Mouse (Mus musculus): ENCODE data around the gene Usp5. TPM values are rescaled to one million over a fixed set of nuclear protein-coding genes. Genes with fewer than 3 reads are reported as not detected.

Gene Usp5
- polyA plus RNA-seq (2014; fragmentation: Nextera tagmentation; extraction: Ambion mirVana): 115 and 118 TPM in 2 replicates

DNA sequence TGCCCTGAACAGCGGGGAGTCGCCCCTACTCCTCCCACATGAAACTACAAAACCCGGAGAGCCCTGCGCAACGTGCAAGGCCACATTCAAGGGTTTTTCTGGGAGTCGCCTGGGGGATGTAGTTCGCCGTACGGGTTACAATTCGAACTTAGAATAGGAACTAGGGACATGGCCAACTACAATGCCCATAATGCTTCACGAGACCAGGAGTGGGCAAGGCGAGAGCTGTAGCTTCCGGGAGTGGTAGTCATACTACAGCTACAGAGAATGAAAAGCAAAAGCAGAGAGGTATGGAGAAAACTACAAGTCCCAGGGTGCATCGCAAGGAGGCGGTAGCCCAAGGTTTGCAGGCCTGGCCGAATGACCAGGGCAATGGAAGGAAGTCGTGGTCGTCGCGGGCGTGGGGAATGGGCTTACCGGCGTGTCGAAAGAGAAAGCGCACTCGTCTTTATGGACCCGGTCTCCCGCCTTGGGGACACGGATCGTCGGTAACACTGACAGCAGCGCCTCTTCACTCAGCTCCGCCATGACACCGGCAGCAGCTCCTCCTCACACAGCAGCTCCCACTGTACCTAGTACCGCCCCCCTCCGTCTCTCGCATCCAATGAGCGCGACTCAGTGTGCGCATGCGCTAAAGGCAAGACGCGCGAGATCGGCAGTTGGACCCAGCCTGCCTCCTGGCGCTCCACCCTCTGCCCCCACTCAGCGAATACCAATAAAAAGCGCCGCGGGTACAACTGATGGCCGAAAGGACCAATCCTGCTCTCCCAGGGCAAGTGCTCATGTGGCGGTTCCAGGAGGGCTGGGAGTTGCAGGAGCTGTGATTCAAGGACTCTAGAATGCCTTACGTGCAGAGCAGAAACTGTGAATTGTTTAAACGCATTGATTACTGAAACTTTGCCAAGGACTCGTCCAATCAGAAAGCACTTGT is at the start of gene Usp5, which contains the start of gene Cdca3:
Gene Usp5, minus strand, starts transcription at position 617 of the 931 bp plus-strand sequence.
Gene Cdca3, plus strand, starts transcription at position 680 of the 931 bp plus-strand sequence.
- peak; percentile 89 for ATAC-seq (replicated peaks; ENCODE audit: low FRiP score)
- Histone ChIP-seq H3K4me3 (ENCODE audit: low read depth, low read length) (peak within 1 kb of the TSS; percentile 90), H3K9me3 (ENCODE audit: control insufficient read depth, low read length) (no peaks in the 10 kb centered on the region), H3K36me3 (ENCODE audit: control insufficient read depth, insufficient read depth, low read length) (peaks cover 29% of the 10 kb centered on the region), H3K4me2 (peak within 1 kb of the TSS; percentile 89), H3K9ac (ENCODE audit: low read depth, low read length) (peak within 1 kb of the TSS; percentile 95), H3K27me3 (replicated peaks; ENCODE audit: control insufficient read depth, insufficient read depth, low read length) (no peaks in the 10 kb centered on the region), H3K27ac (ENCODE audit: low read depth, low read length) (peak within 1 kb of the TSS; percentile 75), H3K4me1 (replicated peaks; ENCODE audit: control insufficient read depth, insufficient read depth, low read length) (peaks cover 5% of the 10 kb centered on the region; the same call in 1 of the 2 replicates)
- WGBS: under 1% methylated on average over 55 of the region's 55 CpGs
- DNase-seq (ENCODE audit: low spot score): peak; percentile 98

DNA sequence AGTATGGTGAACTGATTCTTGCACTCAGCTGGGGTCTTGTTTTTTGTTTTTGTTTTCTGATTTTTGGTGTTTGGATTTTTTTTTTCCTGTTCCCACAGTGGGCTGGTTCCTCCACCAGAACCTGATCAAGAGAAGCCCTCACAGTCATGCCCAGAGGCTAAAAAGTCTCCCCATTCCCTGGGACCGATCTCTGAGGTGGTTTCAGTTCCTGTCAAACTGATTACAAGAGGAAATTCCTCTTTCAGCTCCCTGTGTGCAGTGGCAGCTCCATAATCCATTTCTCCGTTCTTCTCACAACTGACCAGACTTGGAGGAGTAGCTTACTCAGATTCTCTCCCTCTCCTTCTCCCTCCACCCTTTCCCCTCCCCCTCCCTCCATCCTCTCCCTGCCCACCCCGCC is 45.1 kb upstream of the Usp5 start:
- Histone ChIP-seq H3K27ac (ENCODE audit: low read depth, low read length) (no peak overlapping the region), H3K9ac (ENCODE audit: low read depth, low read length) (no peak overlapping the region), H3K27me3 (replicated peaks; ENCODE audit: control insufficient read depth, insufficient read depth, low read length) (no peaks in the 10 kb centered on the region), H3K4me1 (replicated peaks; ENCODE audit: control insufficient read depth, insufficient read depth, low read length) (no peaks in the 10 kb centered on the region), H3K4me3 (ENCODE audit: low read depth, low read length) (no peak overlapping the region), H3K9me3 (ENCODE audit: control insufficient read depth, low read length) (no peaks in the 10 kb centered on the region), H3K36me3 (ENCODE audit: control insufficient read depth, insufficient read depth, low read length) (no peaks in the 10 kb centered on the region), H3K4me2 (no peak overlapping the region)
- 14% methylated on average over 3 of the region's 3 CpGs for WGBS
- ATAC-seq (replicated peaks; ENCODE audit: low FRiP score) (no peak), DNase-seq (ENCODE audit: low spot score) (no peak)

DNA sequence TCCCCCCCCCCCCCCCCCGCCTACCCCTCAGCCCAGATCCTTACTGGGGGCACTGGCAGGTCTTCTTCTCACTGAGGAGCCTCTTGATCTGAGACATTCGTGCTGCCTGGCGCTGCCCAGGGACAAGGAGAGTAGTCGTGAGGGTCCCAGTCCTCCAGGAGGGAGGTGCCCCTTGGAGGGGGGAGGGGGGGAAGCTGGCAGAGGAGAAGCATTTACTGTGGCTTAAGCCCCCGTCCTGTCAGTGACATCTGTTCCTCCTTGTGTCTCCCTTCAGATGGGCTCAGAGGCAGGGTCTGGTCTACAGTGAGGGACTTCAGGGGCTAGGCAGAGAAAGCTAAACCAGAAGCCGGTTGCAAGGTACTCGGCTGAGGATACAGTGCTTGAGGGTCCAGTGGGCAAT is 37.3 kb upstream of the Usp5 start:
- DNase-seq (ENCODE audit: low spot score): no peak
- H3K4me3 ChIP-seq (ENCODE audit: low read depth, low read length): no peak overlapping the region
- no peak overlapping the region for H3K4me2 ChIP-seq
- no peak overlapping the region for H3K9ac ChIP-seq (ENCODE audit: low read depth, low read length)
- H3K27ac ChIP-seq (ENCODE audit: low read depth, low read length): no peak overlapping the region
- peaks cover 4% of the 10 kb centered on the region; the same call in 1 of the 2 replicates for H3K4me1 ChIP-seq (replicated peaks; ENCODE audit: control insufficient read depth, insufficient read depth, low read length)
- no peak for ATAC-seq (replicated peaks; ENCODE audit: low FRiP score)
- H3K27me3 ChIP-seq (replicated peaks; ENCODE audit: control insufficient read depth, insufficient read depth, low read length): peaks cover 48% of the 10 kb centered on the region
- H3K36me3 ChIP-seq (ENCODE audit: control insufficient read depth, insufficient read depth, low read length): no peaks in the 10 kb centered on the region
- H3K9me3 ChIP-seq (ENCODE audit: control insufficient read depth, low read length): no peaks in the 10 kb centered on the region
- 63% methylated on average over 6 of the region's 7 CpGs for WGBS

DNA sequence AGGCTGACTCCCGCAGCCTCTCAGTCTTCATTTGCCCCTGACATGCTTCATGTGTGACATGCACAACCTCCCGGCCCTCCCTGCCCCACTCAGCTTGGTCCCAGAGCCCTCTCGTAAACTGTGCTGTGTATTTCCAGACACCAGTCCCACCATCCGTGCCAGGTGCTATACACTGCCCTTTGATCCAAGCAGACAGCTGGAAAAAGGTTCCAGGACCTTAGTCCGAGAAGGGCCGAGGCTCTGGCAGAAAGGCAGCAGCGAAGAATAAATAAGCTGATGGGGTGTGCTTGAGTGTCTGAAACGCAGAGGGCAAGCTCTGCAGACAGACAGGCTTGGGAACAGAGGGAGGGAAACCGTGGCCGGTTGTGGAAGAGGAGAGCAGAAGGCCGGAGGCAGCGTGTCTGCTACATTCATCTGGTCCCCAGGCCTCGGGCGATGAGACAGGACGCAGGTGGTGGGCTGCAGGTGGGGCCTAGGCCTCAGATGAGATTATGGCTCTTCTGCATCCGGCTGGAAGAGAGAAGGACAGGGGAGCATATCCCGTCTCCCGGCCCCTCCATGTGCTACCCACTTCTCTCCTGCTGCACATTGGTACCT is 36.6 kb upstream of the Usp5 start:
- 76% methylated on average over 18 of the region's 18 CpGs for WGBS
- H3K4me2 ChIP-seq: no peak overlapping the region
- no peaks in the 10 kb centered on the region for H3K36me3 ChIP-seq (ENCODE audit: control insufficient read depth, insufficient read depth, low read length)
- DNase-seq (ENCODE audit: low spot score) (no peak), ATAC-seq (replicated peaks; ENCODE audit: low FRiP score) (no peak)
- no peaks in the 10 kb centered on the region for H3K9me3 ChIP-seq (ENCODE audit: control insufficient read depth, low read length)
- peaks cover 53% of the 10 kb centered on the region for H3K27me3 ChIP-seq (replicated peaks; ENCODE audit: control insufficient read depth, insufficient read depth, low read length)
- H3K9ac ChIP-seq (ENCODE audit: low read depth, low read length): no peak overlapping the region
- H3K27ac ChIP-seq (ENCODE audit: low read depth, low read length): no peak overlapping the region
- H3K4me1 ChIP-seq (replicated peaks; ENCODE audit: control insufficient read depth, insufficient read depth, low read length): peaks cover 4% of the 10 kb centered on the region; the same call in 1 of the 2 replicates
- no peak overlapping the region for H3K4me3 ChIP-seq (ENCODE audit: low read depth, low read length)

DNA sequence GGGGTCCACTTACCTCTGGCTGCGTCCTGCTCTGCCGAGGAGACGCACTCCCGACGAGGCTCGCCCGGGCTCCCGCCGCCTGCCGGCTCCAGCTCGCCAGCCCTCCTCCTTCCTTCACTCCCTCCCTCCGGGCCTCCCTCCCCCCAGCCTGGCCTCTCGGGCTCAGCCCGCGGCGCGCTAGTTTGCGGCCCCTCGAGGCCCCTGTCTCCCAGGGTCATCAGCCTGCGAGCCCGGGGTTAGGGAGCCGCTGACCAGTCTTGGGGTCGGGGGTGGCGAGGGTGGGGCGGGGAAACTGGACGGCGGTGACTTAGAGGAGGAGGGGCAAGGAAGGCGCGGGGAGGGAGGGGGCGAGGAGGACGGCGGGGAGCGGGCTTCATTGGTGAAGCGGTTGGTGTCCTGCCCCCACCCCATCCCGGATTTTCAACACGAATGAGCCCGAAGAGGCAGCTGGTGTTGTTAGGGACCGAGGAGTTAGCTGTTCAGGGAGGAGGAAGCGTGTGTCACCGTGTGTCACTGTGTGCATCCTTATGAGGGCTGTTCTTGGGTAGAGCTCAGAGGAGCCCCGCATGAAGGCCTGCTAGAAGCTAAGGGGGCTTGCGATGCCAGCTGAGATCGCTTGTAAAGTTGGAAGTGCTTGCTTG is 34.5 kb upstream of the Usp5 start, which contains the start of gene Gpr162:
Gene Gpr162, minus strand, starts transcription at position 326 of the 641 bp plus-strand sequence.
- DNase-seq (ENCODE audit: low spot score) (peak; percentile 68), ATAC-seq (replicated peaks; ENCODE audit: low FRiP score) (peak; percentile 42)
- H3K4me2 ChIP-seq: peak within 1 kb of the TSS; percentile 88
- H3K9ac ChIP-seq (ENCODE audit: low read depth, low read length): peak within 1 kb of the TSS; percentile 58
- H3K4me3 ChIP-seq (ENCODE audit: low read depth, low read length): peak within 1 kb of the TSS; percentile 54
- peaks cover 74% of the 10 kb centered on the region for H3K27me3 ChIP-seq (replicated peaks; ENCODE audit: control insufficient read depth, insufficient read depth, low read length)
- no peaks in the 10 kb centered on the region for H3K9me3 ChIP-seq (ENCODE audit: control insufficient read depth, low read length)
- no peaks in the 10 kb centered on the region for H3K36me3 ChIP-seq (ENCODE audit: control insufficient read depth, insufficient read depth, low read length)
- no peak within 1 kb of the TSS for H3K27ac ChIP-seq (ENCODE audit: low read depth, low read length)
- peaks cover 4% of the 10 kb centered on the region; the same call in 1 of the 2 replicates for H3K4me1 ChIP-seq (replicated peaks; ENCODE audit: control insufficient read depth, insufficient read depth, low read length)
- 1% methylated on average over 37 of the region's 43 CpGs for WGBS

DNA sequence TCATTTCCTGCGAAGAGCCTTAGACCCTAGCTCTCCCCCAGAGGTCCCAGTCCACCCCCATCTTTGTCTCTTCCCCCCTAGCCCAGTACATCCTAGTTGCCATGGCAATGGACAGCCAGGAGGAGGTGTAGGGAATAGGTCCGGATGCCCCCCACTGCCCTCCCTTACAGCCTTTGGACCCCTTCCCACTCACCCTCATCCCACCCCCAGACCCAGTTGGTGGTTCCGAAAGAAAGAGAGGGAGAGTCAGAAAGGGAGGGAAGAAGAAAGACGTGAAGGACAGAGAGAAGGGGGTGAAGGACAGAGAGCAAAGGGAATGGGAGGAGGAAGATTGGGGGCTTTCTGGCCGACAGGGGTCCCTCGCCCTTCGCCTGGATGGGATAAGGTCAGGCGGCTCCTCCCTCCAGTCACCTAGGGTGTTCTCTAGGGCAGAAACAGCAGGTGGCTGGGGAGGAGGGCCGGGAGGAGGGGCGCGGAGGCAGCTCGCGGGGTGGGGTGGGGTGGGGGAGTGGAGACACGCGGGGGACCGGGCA is 33.9 kb upstream of the Usp5 start:
- Histone ChIP-seq H3K9ac (ENCODE audit: low read depth, low read length) (peak overlapping the region; percentile 58), H3K4me2 (peak overlapping the region; percentile 88), H3K4me1 (replicated peaks; ENCODE audit: control insufficient read depth, insufficient read depth, low read length) (peaks cover 4% of the 10 kb centered on the region; the same call in 1 of the 2 replicates), H3K9me3 (ENCODE audit: control insufficient read depth, low read length) (no peaks in the 10 kb centered on the region), H3K4me3 (ENCODE audit: low read depth, low read length) (peak overlapping the region; percentile 54), H3K36me3 (ENCODE audit: control insufficient read depth, insufficient read depth, low read length) (no peaks in the 10 kb centered on the region), H3K27ac (ENCODE audit: low read depth, low read length) (no peak overlapping the region), H3K27me3 (replicated peaks; ENCODE audit: control insufficient read depth, insufficient read depth, low read length) (peaks cover 80% of the 10 kb centered on the region)
- WGBS: 2% methylated on average over 11 of the region's 16 CpGs
- DNase-seq (ENCODE audit: low spot score): no peak
- peak; percentile 11; the same call in 1 of the 2 replicates for ATAC-seq (replicated peaks; ENCODE audit: low FRiP score)

DNA sequence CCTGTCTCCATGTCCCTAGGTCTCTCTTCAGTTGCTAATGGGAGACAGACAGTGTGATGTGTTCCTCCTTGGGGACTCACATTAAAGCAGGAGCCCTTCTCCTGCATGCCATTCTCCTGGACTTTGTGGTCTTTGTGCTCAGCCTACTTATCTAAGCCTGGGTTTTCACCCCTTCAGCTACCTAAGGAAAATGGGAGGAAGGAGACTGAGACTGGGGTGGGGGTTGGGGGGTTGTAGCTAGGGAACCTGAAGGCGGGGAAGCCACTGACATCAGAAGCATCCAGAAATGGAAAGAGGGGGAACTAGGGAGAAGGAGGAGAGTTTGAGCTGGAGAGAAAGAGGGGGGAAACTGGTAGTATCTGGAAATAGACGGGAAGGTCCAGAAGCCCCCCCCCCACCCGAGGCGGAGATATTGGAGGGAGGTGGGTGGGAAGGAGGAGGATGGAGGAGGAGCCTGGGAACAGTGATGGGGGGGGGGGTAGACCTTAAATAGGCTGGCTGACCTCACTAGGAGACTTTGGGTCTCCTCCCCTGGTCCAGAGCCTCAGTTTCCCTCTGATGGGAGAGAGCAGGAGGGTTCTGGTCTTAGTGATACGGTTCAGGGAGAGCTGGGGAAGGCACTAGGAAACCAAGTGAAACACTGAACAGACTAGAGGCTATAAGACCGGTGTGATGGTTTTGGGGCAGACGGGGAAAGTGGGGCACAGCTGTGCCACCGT is 33.3 kb upstream of the Usp5 start:
- H3K4me2 ChIP-seq: peak overlapping the region; percentile 88
- 0 out of 2 replicates have a peak overlapping the region, but pooled peaks have one; percentile 54 for H3K4me3 ChIP-seq (ENCODE audit: low read depth, low read length)
- no peak overlapping the region for H3K27ac ChIP-seq (ENCODE audit: low read depth, low read length)
- no peak for DNase-seq (ENCODE audit: low spot score)
- no peaks in the 10 kb centered on the region for H3K36me3 ChIP-seq (ENCODE audit: control insufficient read depth, insufficient read depth, low read length)
- peaks cover 86% of the 10 kb centered on the region for H3K27me3 ChIP-seq (replicated peaks; ENCODE audit: control insufficient read depth, insufficient read depth, low read length)
- peaks cover 4% of the 10 kb centered on the region; the same call in 1 of the 2 replicates for H3K4me1 ChIP-seq (replicated peaks; ENCODE audit: control insufficient read depth, insufficient read depth, low read length)
- no peaks in the 10 kb centered on the region for H3K9me3 ChIP-seq (ENCODE audit: control insufficient read depth, low read length)
- no peak for ATAC-seq (replicated peaks; ENCODE audit: low FRiP score)
- no peak overlapping the region for H3K9ac ChIP-seq (ENCODE audit: low read depth, low read length)
- 11% methylated on average over 8 of the region's 8 CpGs for WGBS
